Mouse (Mus musculus) hindbrain, embryonic 15.5 days (tissue): ENCODE data around the gene Prss16. TPM values are rescaled to one million over a fixed set of nuclear protein-coding genes. Genes with fewer than 3 reads are reported as not detected.
"Not testable (repeated sequence)": the region's sequence is repeated elsewhere in the genome, so short reads cannot be mapped to it uniquely, and the experiment has no call there.

ENCODE experiments used
- ATAC-seq: fragments of 200-750 bp; cut with Nextera tagmentation; 2 replicates; pipeline ENCODE4 v1.8.0; 2017; ENCODE audit warnings: low read depth, moderate number of reproducible peaks, moderate TSS enrichment; ENCODE audit not compliant: low FRiP score
- H3K27ac ChIP-seq: fragments of 300-500 bp; sonication (generic); replicated peaks from 2 replicates; pipeline ENCODE4 v1.5.1; 2015; ENCODE audit warnings: mild to moderate bottlenecking, inconsistent platforms
- H3K27me3 ChIP-seq: fragments of 300-500 bp; sonication (generic); 2 replicates; pipeline ENCODE4 v1.6.1; 2015; ENCODE audit warnings: control low read depth, inconsistent platforms
- H3K36me3 ChIP-seq: fragments of 300-500 bp; sonication (generic); 2 replicates; pipeline ENCODE4 v1.6.1; 2015; ENCODE audit warnings: control low read depth, inconsistent platforms
- H3K4me1 ChIP-seq: fragments of 300-500 bp; sonication (generic); replicated peaks from 2 replicates; pipeline ENCODE4 v1.6.1; 2015; ENCODE audit warnings: control low read depth, inconsistent platforms
- H3K4me2 ChIP-seq: fragments of 300-500 bp; sonication (generic); 2 replicates; pipeline ENCODE4 v1.6.1; 2015; ENCODE audit warnings: moderate library complexity, mild to moderate bottlenecking, inconsistent platforms
- H3K4me3 ChIP-seq: fragments of 300-500 bp; sonication (generic); 2 replicates; pipeline ENCODE4 v1.5.1; 2015; ENCODE audit warnings: mild to moderate bottlenecking, inconsistent platforms
- H3K9ac ChIP-seq: fragments of 300-500 bp; sonication (generic); 2 replicates; pipeline ENCODE4 v1.6.1; 2015; ENCODE audit warnings: inconsistent platforms
- H3K9me3 ChIP-seq: fragments of 300-500 bp; sonication (generic); 2 replicates; pipeline ENCODE4 v1.6.1; 2016; ENCODE audit warnings: control low read depth, inconsistent platforms
- WGBS: fragments of 180-500 bp; shearing (Covaris S2); methylation state at CpG from one replicate; pipeline ENCODE4 v1.1.7; 2015; 5-methylcytosine and 5-hydroxymethylcytosine counted together
- polyA plus RNA-seq: library from polyadenylated mRNA; unstranded; fragments of >200 nt; fragmentation: Nextera tagmentation; extraction: Ambion mirVana; gene quantifications from 2 replicates; pipeline ENCODE4 v1.2.1, GENCODE M21; 2015

Gene Prss16
- polyA plus RNA-seq, 1 experiment from 2014 or later: not detected

GRCm38 (mm10) chr13:22041651-22042567 lies 32.4 kb upstream of the Prss16 start:
- Histone ChIP-seq H3K9ac (no peak overlapping the region), H3K27me3 (no peaks in the 10 kb centered on the region), H3K27ac (peak overlapping the region; percentile 71), H3K4me1 (peaks cover 35% of the 10 kb centered on the region), H3K4me3 (peak overlapping the region; percentile 44), H3K9me3 (no peaks in the 10 kb centered on the region), H3K4me2 (peak overlapping the region; percentile 82), H3K36me3 (no peaks in the 10 kb centered on the region)
- 2% methylated on average over 13 of the region's 13 CpGs for WGBS
- no peak for ATAC-seq

GRCm38 (mm10) chr13:22041142-22041536 lies 31.6 kb upstream of the Prss16 start, which contains the start of gene Hist1h4i:
Hist1h4i (minus strand) TSS chr13:22041362.
- H3K4me1 ChIP-seq: peaks cover 42% of the 10 kb centered on the region
- peak; percentile 71 for ATAC-seq
- WGBS: under 1% methylated on average over 26 of the region's 27 CpGs
- not testable (repeated sequence) for H3K9me3 ChIP-seq, H3K27me3 ChIP-seq, H3K36me3 ChIP-seq
- H3K4me2 ChIP-seq: peak within 1 kb of the TSS; percentile 82
- H3K4me3 ChIP-seq: peak within 1 kb of the TSS; percentile 44
- peak within 1 kb of the TSS; percentile 80 for H3K27ac ChIP-seq
- peak within 1 kb of the TSS; percentile 37 for H3K9ac ChIP-seq

DNA sequence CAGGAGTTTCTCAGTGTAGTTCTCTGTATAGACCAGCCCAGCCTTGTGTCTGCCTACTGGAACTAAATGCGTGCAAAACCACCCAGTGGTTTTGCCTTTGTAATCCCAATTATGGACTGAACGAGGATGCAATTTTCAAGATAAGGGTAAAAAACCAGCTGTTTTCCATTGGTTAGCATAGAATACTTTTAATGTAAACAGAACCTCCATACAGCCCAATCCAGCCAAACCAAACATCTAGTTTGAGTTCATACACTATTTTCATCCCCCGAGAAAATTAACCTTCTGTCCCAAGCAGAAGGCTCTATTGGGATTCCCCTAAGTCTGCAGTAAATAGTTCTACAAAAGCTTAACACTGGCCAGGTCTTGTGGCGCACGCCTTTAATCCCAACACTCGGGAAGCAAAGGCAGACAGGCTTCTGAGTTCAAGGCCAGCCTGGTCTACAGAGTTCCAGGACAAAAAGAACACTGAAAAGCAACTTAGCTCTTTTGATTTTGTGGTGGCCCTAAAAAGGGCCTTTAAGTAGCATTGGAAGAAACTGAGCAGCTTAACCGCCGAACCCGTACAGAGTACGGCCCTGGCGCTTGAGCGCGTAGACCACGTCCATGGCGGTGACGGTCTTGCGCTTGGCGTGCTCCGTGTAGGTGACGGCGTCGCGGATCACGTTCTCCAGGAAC lies 31.1 kb upstream of the Prss16 start:
- Histone ChIP-seq H3K36me3 (no peaks in the 10 kb centered on the region), H3K9ac (peak overlapping the region; percentile 37), H3K4me2 (peak overlapping the region; percentile 82), H3K9me3 (no peaks in the 10 kb centered on the region), H3K27me3 (no peaks in the 10 kb centered on the region), H3K4me1 (peaks cover 43% of the 10 kb centered on the region), H3K27ac (peak overlapping the region; percentile 80), H3K4me3 (peak overlapping the region; percentile 39)
- peak; percentile 6; the same call in 1 of the 2 replicates for ATAC-seq
- WGBS: under 1% methylated on average over 23 of the region's 24 CpGs

- no peaks in the 10 kb centered on the region for H3K9me3 ChIP-seq
- peaks cover 43% of the 10 kb centered on the region for H3K4me1 ChIP-seq
- H3K36me3 ChIP-seq: no peaks in the 10 kb centered on the region
- H3K27me3 ChIP-seq: no peaks in the 10 kb centered on the region
- H3K27ac ChIP-seq: peak overlapping the region; percentile 80
- H3K4me2 ChIP-seq: peak overlapping the region; percentile 82
- 11% methylated on average over 2 of the region's 2 CpGs for WGBS
- H3K4me3 ChIP-seq: peak overlapping the region; percentile 39
- ATAC-seq: no peak
- peak overlapping the region; percentile 37; the same call in 1 of the 2 replicates for H3K9ac ChIP-seq
Observed at GRCm38 (mm10) chr13:22039951-22040463, 30.5 kb upstream of the Prss16 start.

DNA sequence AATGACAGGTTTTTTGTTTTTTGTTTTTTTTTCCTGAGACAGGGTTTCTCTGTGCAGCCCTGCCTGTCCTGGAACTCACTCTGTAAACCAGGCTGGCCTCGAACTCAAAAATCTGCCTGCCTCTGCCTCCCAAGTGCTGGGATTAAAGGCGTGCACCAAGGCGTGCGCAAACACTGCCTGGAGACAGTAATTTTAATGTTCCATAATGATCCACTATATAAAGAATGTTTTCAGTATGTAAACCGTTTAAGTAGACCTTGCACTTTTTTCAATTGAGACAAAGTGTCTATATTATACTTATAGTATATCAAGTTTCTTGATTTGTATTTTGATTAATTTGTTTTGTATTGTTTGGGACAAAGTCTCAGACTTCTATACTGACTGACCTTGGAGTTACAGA lies 29.8 kb upstream of the Prss16 start:
- 73% methylated on average over 5 of the region's 5 CpGs for WGBS
- no peak overlapping the region for H3K4me2 ChIP-seq
- no peak overlapping the region for H3K4me3 ChIP-seq
- H3K9me3 ChIP-seq: no peaks in the 10 kb centered on the region
- H3K27me3 ChIP-seq: no peaks in the 10 kb centered on the region
- no peaks in the 10 kb centered on the region for H3K36me3 ChIP-seq
- ATAC-seq: no peak
- H3K27ac ChIP-seq: no peak overlapping the region
- no peak overlapping the region for H3K9ac ChIP-seq
- peaks cover 47% of the 10 kb centered on the region for H3K4me1 ChIP-seq

DNA sequence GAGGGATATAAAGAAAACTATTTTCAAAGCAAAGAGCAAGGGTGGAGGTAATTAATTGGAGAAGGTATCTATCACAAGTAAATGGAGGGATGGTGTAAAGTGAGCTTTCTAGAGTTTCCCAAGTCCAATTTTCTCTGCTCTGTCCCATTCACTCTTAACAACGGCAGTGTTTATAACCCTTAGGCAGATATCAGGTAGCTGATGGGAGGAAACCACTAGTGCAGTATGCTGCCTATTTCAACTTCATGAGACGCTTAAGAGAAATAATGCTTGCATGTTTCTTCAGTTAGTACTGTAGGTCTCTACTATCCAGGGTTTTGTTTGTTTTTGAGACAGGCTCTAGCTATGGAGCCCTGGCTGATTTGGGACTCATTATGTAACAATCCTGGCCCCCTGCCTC lies 27.9 kb upstream of the Prss16 start:
- no peaks in the 10 kb centered on the region for H3K36me3 ChIP-seq
- H3K27me3 ChIP-seq: no peaks in the 10 kb centered on the region
- no peak overlapping the region for H3K27ac ChIP-seq
- WGBS: 88% methylated on average over 2 of the region's 2 CpGs
- H3K4me2 ChIP-seq: no peak overlapping the region
- H3K9me3 ChIP-seq: no peaks in the 10 kb centered on the region
- ATAC-seq: no peak
- H3K4me3 ChIP-seq: no peak overlapping the region
- H3K9ac ChIP-seq: no peak overlapping the region
- H3K4me1 ChIP-seq: peaks cover 38% of the 10 kb centered on the region

- H3K27ac ChIP-seq: no peak overlapping the region
- H3K9ac ChIP-seq: no peak overlapping the region
- ATAC-seq: no peak
- peak overlapping the region; percentile 74 for H3K4me2 ChIP-seq
- WGBS: 61% methylated on average over 3 of the region's 3 CpGs
- H3K9me3 ChIP-seq: no peaks in the 10 kb centered on the region
- no peaks in the 10 kb centered on the region for H3K36me3 ChIP-seq
- no peak overlapping the region for H3K4me3 ChIP-seq
- peaks cover 34% of the 10 kb centered on the region for H3K4me1 ChIP-seq
- H3K27me3 ChIP-seq: no peaks in the 10 kb centered on the region
Observed at GRCm38 (mm10) chr13:22036986-22037385, 27.4 kb upstream of the Prss16 start.

DNA sequence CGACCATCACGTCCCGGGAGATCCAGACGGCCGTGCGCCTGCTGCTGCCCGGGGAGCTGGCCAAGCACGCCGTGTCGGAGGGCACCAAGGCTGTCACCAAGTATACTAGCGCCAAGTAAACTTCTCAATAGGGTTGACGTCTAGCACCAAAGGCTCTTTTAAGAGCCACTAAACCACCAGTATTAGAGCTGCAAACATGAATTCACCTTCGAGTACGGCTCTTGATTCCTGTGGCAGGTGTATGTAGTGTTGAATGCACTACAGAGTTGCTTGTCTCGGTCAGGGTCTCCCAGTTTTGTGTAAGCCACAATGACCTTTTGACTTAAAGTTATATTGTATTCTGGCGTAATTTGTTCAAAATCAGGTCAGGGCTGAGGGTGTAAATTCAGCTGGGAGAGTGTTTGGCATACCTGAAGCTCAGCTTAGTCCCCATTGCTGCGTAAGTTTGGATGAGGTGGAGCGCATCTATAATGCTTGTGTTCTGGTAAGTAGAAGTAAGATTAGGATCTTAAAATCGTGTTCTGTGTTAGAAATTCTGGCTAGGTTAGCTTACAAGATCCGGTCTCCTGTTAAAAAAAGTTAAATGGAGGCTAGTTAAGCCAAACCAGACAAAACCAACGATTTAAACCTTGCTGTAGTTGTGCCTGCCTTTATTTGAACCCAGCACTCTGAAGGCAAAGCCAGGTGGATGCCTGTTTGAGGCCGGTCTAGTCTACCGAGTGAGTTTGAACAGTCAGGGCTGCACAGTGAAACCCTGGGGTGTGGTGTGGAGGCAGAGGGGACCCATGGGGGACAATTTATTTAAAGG lies 26.8 kb upstream of the Prss16 start:
- Histone ChIP-seq H3K9ac (peak overlapping the region; percentile 30), H3K9me3 (no peaks in the 10 kb centered on the region), H3K4me3 (peak overlapping the region; percentile 43), H3K4me2 (peak overlapping the region; percentile 74), H3K36me3 (no peaks in the 10 kb centered on the region), H3K27ac (peak overlapping the region; percentile 54; the same call in 1 of the 2 replicates), H3K4me1 (peaks cover 27% of the 10 kb centered on the region), H3K27me3 (no peaks in the 10 kb centered on the region)
- no peak for ATAC-seq
- WGBS: 2% methylated on average over 20 of the region's 23 CpGs

- Histone ChIP-seq H3K4me1 (peaks cover 22% of the 10 kb centered on the region), H3K9ac (peak within 1 kb of the TSS; percentile 33), H3K4me2 (peak within 1 kb of the TSS; percentile 74), H3K27ac (peak within 1 kb of the TSS; percentile 60), H3K4me3 (peak within 1 kb of the TSS; percentile 43)
- H3K27me3 ChIP-seq, H3K9me3 ChIP-seq, H3K36me3 ChIP-seq: not testable (repeated sequence)
- WGBS: under 1% methylated on average over 29 of the region's 69 CpGs
- peak; percentile 98 for ATAC-seq
Observed at GRCm38 (mm10) chr13:22035267-22036148, 26.0 kb upstream of the Prss16 start, which contains the start of the genes Hist1h2ah and Hist1h2bk. Hist1h2ah (minus strand) TSS chr13:22035568. Hist1h2bk (plus strand) TSS chr13:22035870.

GRCm38 (mm10) chr13:22034443-22035266 lies 25.1 kb upstream of the Prss16 start:
- WGBS: 2% methylated on average over 14 of the region's 14 CpGs
- Histone ChIP-seq H3K4me2 (peak overlapping the region; percentile 74), H3K9ac (peak overlapping the region; percentile 33; the same call in 1 of the 2 replicates), H3K9me3 (no peaks in the 10 kb centered on the region), H3K36me3 (no peaks in the 10 kb centered on the region), H3K27ac (peak overlapping the region; percentile 53; the same call in 1 of the 2 replicates), H3K4me3 (peak overlapping the region; percentile 43), H3K27me3 (no peaks in the 10 kb centered on the region), H3K4me1 (peaks cover 14% of the 10 kb centered on the region)
- ATAC-seq: no peak
